Mouse (Mus musculus) liver, embryonic 11.5 days (tissue): ENCODE data around the gene Psmc3ip. TPM values are rescaled to one million over a fixed set of nuclear protein-coding genes. Genes with fewer than 3 reads are reported as not detected.

ENCODE experiments used
- ATAC-seq: fragments of 200-750 bp; cut with Nextera tagmentation; replicated peaks from 2 replicates; pipeline ENCODE4 v1.8.0; 2017; ENCODE audit warnings: moderate number of reproducible peaks, mild to moderate bottlenecking, moderate TSS enrichment, moderate library complexity; ENCODE audit not compliant: low FRiP score
- DNase-seq: peaks from one replicate; pipeline ENCODE4 v3.0.0-alpha.2; 2017; ENCODE audit warnings: low spot score
- H3K27ac ChIP-seq: fragments of 300-500 bp; sonication (generic); 2 replicates; pipeline ENCODE4 v1.5.1; 2014; ENCODE audit warnings: mild to moderate bottlenecking, low read depth, low read length, control low read depth
- H3K27me3 ChIP-seq: fragments of 300-500 bp; sonication (generic); replicated peaks from 2 replicates; pipeline ENCODE4 v1.6.1; 2014; ENCODE audit warnings: low read length, mixed read lengths; ENCODE audit not compliant: control insufficient read depth, insufficient read depth
- H3K36me3 ChIP-seq: fragments of 300-500 bp; sonication (generic); 2 replicates; pipeline ENCODE4 v1.6.1; 2014; ENCODE audit warnings: mild to moderate bottlenecking, low read length, moderate library complexity, mixed read lengths; ENCODE audit not compliant: control insufficient read depth, insufficient read depth
- H3K4me1 ChIP-seq: fragments of 300-500 bp; sonication (generic); replicated peaks from 2 replicates; pipeline ENCODE4 v1.6.1; 2014; ENCODE audit warnings: low read length, mixed read lengths; ENCODE audit not compliant: control insufficient read depth, insufficient read depth
- H3K4me2 ChIP-seq: fragments of 300-500 bp; sonication (generic); 2 replicates; pipeline ENCODE4 v1.6.1; 2014; ENCODE audit warnings: mild to moderate bottlenecking, control low read depth, moderate library complexity
- H3K4me3 ChIP-seq: fragments of 300-500 bp; sonication (generic); 2 replicates; pipeline ENCODE4 v1.5.1; 2014; ENCODE audit warnings: low read depth, low read length, control low read depth
- H3K9ac ChIP-seq: fragments of 300-500 bp; sonication (generic); 2 replicates; pipeline ENCODE4 v1.6.1; 2014; ENCODE audit warnings: low read depth, low read length, control low read depth
- H3K9me3 ChIP-seq: fragments of 300-500 bp; sonication (generic); 2 replicates; pipeline ENCODE4 v1.6.1; 2016; ENCODE audit warnings: low read length, inconsistent platforms, mixed read lengths; ENCODE audit not compliant: control insufficient read depth
- WGBS: fragments of 180-500 bp; shearing (Covaris S2); extraction: QIAGEN DNeasy Blood & Tissue Kit; methylation state at CpG from one replicate; pipeline ENCODE4 v1.1.7; 2014; 5-methylcytosine and 5-hydroxymethylcytosine counted together
- polyA plus RNA-seq: library from polyadenylated mRNA; unstranded; fragments of >200 nt; fragmentation: Nextera tagmentation; extraction: Ambion mirVana; gene quantifications from 2 replicates; pipeline ENCODE4 v1.2.1, GENCODE M21; 2014

The Psmc3ip gene
- polyA plus RNA-seq, 1 experiment from 2014 or later: 42.8 TPM

DNA sequence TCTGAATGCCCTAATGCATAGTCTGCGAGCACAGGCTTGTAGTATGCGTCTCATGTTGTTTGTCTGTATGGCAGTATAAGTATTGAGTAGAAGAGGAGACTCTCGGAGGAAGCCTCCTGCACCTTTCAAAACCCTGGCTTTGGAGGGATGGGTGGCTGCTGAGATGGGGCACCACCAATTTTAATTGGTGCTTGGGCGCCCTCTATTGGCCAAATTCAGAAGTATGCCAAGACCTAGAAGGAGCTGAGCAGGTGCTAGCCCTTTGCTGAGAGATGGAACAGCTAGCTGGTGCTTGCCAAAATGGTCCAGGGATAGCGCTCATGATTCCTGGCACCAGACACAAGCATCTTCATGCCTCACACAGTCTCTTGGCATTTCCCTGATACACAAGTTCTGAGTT lies 37.4 kb downstream of the Psmc3ip start:
- Histone ChIP-seq H3K27me3 (no peaks in the 10 kb centered on the region), H3K36me3 (peaks cover 28% of the 10 kb centered on the region), H3K4me3 (no peak overlapping the region), H3K9ac (no peak overlapping the region), H3K4me2 (no peak overlapping the region), H3K9me3 (no peaks in the 10 kb centered on the region), H3K4me1 (peaks cover 40% of the 10 kb centered on the region), H3K27ac (0 out of 2 replicates have a peak overlapping the region, but pooled peaks have one; percentile 46)
- ATAC-seq: no peak
- 31% methylated on average over 5 of the region's 5 CpGs for WGBS
- DNase-seq: peak; percentile 74

DNA sequence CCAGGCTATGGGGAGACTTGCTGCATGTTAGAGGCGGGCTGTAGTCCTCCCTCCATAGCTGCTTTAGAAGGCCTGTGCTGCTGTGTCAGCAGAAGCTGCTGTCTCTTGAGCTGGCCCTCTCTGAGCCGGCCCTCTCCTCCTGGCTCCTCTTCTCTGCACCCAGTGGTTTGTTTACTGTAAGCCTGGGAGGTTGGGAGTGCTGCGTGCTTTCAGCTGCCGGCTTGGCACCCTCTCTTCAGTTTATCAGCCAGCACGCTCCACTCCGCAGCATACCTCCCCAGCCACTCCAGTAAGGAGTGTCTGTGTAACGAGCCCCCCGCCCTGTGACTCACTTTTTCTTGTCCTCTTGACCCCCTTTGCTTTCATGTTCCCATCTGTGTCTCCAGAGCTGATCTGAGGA lies 38.4 kb downstream of the Psmc3ip start:
- Histone ChIP-seq H3K36me3 (peaks cover 23% of the 10 kb centered on the region), H3K27ac (peak overlapping the region; percentile 46), H3K9me3 (no peaks in the 10 kb centered on the region), H3K27me3 (no peaks in the 10 kb centered on the region), H3K4me2 (no peak overlapping the region), H3K4me3 (no peak overlapping the region), H3K4me1 (peaks cover 34% of the 10 kb centered on the region), H3K9ac (no peak overlapping the region)
- 53% methylated on average over 8 of the region's 8 CpGs for WGBS
- no peak for ATAC-seq
- DNase-seq: no peak

DNA sequence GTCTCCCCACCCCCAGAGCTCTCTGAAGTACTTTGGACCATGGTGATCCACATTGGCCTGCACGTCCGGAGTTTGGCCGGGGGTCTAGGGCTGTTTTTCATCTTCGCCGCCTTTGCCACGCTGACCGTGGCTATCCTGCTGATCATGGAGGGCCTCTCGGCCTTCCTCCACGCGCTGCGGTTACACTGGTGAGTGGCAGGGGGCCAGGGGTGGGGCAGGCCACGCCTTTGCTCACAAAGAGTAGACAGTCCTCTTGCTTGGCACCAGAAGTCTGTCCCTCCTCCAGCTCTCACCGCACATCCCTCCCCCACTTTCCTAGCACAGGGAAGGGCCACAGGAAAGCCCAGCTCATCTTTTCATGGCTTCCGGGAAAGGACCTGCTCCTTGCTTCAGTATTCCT lies 39.8 kb downstream of the Psmc3ip start:
- DNase-seq (no peak), ATAC-seq (no peak)
- H3K4me1 ChIP-seq: peaks cover 26% of the 10 kb centered on the region
- H3K9ac ChIP-seq: no peak overlapping the region
- no peaks in the 10 kb centered on the region for H3K27me3 ChIP-seq
- H3K4me3 ChIP-seq: no peak overlapping the region
- H3K9me3 ChIP-seq: no peaks in the 10 kb centered on the region
- peaks cover 26% of the 10 kb centered on the region for H3K36me3 ChIP-seq
- H3K27ac ChIP-seq: no peak overlapping the region
- no peak overlapping the region for H3K4me2 ChIP-seq
- 73% methylated on average over 14 of the region's 14 CpGs for WGBS

DNA sequence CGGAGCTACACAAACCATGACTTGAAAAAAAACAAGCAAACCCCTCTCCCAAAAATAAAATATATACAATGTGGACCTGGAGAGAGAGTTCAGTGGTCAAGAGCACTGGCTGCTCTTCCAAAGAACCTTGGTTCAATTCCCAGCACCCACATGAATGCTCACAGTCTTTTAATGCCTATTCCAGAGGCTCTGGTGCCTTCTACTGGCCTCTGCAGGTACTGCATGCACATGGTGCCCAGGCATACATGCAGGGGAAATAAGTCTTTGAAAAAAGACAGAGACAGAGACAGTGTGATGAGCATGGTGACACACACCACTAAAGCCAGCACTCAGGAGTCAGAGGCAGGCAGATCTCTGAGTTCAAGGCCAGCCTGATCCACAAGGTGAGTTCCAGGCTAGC lies 41.3 kb downstream of the Psmc3ip start:
- Histone ChIP-seq H3K27me3 (no peaks in the 10 kb centered on the region), H3K4me1 (peaks cover 22% of the 10 kb centered on the region), H3K36me3 (peaks cover 33% of the 10 kb centered on the region), H3K4me2 (no peak overlapping the region), H3K9me3 (no peaks in the 10 kb centered on the region), H3K9ac (no peak overlapping the region), H3K27ac (no peak overlapping the region), H3K4me3 (no peak overlapping the region)
- no peak for ATAC-seq
- WGBS: 97% methylated on average over 1 of the region's 1 CpGs
- DNase-seq: no peak

DNA sequence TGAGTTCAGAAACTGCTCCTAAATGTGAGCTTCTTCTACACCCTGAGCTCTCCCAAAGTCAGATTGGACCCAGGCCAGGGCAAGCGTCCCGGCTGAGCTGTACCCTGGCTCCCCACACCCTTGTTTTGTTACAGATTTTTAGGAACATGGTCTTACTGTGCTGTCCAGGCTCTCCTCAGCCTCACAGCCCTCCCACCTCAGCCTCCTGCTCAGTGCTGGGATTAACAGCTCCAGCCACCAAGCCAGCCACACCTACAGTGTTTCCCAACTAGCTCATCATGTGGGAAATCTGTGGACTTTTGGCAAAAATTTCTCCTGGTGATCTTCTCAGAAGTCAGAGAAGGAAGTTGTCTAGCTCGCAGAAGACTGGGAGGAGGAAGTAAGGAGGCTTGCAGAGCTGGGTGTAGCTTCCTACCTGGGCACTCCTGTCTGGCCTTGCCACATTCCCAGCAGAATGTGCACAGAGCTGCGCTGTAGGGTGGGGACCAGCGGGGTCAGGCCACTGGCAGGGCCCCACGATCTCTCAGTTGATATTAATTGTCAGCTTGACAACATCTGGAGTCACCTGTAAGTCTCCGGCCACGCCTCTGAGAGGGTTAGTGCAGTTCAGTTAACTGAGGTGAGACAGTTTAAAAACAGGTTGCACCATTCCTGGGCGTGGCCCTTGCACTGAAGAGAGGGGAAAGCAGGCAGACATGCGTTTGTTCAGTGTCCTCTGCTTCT lies 42.3 kb downstream of the Psmc3ip start:
- DNase-seq (no peak), ATAC-seq (no peak)
- H3K4me3 ChIP-seq: no peak overlapping the region
- H3K36me3 ChIP-seq: peaks cover 37% of the 10 kb centered on the region
- H3K9ac ChIP-seq: no peak overlapping the region
- no peak overlapping the region for H3K27ac ChIP-seq
- H3K9me3 ChIP-seq: no peaks in the 10 kb centered on the region
- H3K4me2 ChIP-seq: no peak overlapping the region
- WGBS: 88% methylated on average over 10 of the region's 10 CpGs
- H3K4me1 ChIP-seq: peaks cover 14% of the 10 kb centered on the region
- no peaks in the 10 kb centered on the region for H3K27me3 ChIP-seq

DNA sequence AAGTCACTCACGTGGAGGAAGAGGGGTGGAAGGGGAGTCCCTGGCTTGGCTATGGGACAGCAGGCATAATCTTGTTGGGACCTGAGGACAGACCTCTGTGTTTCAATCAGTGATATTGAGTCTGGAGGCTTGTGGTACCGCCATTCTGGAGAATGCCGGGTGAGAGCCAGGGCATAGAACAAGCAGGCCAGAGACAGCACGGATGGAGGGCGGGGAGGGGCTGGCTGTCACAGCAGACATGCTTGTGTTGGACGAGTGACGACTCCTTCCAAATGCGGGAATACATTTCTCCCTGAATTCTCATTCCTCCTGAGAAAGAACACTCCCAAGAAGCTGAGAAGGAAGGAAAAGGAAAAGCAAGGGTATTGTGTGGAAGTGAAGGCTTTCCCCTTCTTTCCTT lies 43.6 kb downstream of the Psmc3ip start:
- WGBS: 90% methylated on average over 8 of the region's 8 CpGs
- no peak overlapping the region for H3K27ac ChIP-seq

DNA sequence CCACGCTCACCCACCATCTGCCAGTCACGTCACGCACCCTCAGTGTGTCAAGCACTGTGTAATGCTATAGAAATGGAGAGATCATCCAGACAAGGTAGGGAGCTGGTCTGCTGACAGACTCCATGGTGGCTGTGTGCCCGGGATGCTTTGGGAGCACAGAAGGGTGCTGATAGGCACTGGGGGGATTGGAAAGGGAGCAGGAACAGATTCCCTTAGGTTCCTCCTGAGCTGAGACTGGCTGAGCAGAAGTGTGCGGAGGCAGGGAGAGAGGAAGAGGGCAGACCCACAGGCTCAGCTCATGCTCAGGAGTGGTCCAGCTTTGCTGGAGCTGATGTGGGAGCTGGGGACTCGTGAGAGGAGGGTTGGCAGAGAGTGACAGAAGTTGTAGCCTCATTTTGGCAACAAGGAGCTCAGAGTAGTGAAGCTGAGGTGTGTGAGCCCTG lies 44.2 kb downstream of the Psmc3ip start:
- Histone ChIP-seq H3K4me1 (peaks cover 8% of the 10 kb centered on the region), H3K9me3 (no peaks in the 10 kb centered on the region), H3K27me3 (no peaks in the 10 kb centered on the region), H3K9ac (no peak overlapping the region), H3K27ac (no peak overlapping the region), H3K36me3 (peaks cover 34% of the 10 kb centered on the region), H3K4me2 (no peak overlapping the region), H3K4me3 (no peak overlapping the region)
- no peak for ATAC-seq
- DNase-seq: no peak
- WGBS: 84% methylated on average over 6 of the region's 6 CpGs

More for the DNA sequence above, 43.6 kb downstream of the Psmc3ip start:
- Histone ChIP-seq H3K9me3 (no peaks in the 10 kb centered on the region), H3K4me2 (no peak overlapping the region), H3K4me1 (peaks cover 7% of the 10 kb centered on the region), H3K27me3 (no peaks in the 10 kb centered on the region), H3K36me3 (peaks cover 33% of the 10 kb centered on the region), H3K4me3 (no peak overlapping the region), H3K9ac (no peak overlapping the region)
- DNase-seq: no peak
- no peak for ATAC-seq

DNA sequence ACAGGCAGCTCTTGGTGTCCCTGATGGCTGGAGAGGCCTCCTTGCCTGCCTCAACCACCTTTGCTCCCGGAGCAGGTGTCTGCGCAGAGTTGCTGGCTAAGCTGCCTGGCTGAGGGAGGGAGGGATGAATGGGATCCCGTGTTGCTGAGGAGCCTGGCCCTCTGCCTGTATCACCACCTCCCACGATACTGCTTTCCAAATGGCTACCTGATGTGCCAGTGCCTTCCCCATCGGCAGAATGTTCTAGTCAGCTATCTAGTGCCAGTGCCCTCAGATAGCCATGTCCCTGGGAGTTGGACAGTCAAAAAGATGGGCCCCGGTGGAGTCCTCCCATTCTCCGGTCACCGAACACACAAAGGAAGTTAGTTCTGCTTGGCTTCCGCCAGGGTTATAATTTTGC lies 44.9 kb downstream of the Psmc3ip start:
- Histone ChIP-seq H3K36me3 (peaks cover 35% of the 10 kb centered on the region), H3K27me3 (no peaks in the 10 kb centered on the region), H3K4me1 (peaks cover 5% of the 10 kb centered on the region), H3K4me2 (no peak overlapping the region), H3K4me3 (no peak overlapping the region), H3K27ac (no peak overlapping the region), H3K9me3 (no peaks in the 10 kb centered on the region), H3K9ac (no peak overlapping the region)
- DNase-seq: no peak
- no peak for ATAC-seq
- 92% methylated on average over 9 of the region's 9 CpGs for WGBS

DNA sequence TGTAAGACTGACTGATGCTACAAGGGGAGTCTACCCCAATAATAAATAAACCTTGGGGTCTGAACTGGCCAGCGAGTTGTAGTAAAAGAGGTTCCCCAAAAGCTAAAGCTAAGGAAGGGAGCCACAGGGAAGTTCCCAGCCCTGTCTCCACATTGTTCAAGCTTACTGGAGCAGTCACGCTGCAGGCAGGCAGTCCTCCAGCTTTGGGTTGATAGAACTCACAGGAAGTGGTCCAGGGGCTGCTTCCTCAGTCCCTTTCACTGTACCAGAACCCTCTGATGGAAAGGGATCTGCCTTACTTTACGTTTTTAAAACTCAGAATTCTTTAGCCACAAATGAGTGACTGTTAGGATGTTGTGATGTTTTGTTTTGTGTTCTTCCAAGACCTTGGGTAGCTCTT lies 47.7 kb downstream of the Psmc3ip start:
- WGBS: 63% methylated on average over 3 of the region's 3 CpGs
- no peak overlapping the region for H3K4me2 ChIP-seq

More for the DNA sequence above, 47.7 kb downstream of the Psmc3ip start:
- H3K36me3 ChIP-seq: peaks cover 44% of the 10 kb centered on the region
- no peaks in the 10 kb centered on the region for H3K27me3 ChIP-seq
- DNase-seq (no peak), ATAC-seq (no peak)
- no peak overlapping the region for H3K4me3 ChIP-seq
- H3K9ac ChIP-seq: no peak overlapping the region
- peaks cover 5% of the 10 kb centered on the region; the same call in 1 of the 2 replicates for H3K4me1 ChIP-seq
- H3K27ac ChIP-seq: no peak overlapping the region
- no peaks in the 10 kb centered on the region for H3K9me3 ChIP-seq
